Mouse (Mus musculus): Measurements from ENCODE around the gene Cdr2.

DNA sequence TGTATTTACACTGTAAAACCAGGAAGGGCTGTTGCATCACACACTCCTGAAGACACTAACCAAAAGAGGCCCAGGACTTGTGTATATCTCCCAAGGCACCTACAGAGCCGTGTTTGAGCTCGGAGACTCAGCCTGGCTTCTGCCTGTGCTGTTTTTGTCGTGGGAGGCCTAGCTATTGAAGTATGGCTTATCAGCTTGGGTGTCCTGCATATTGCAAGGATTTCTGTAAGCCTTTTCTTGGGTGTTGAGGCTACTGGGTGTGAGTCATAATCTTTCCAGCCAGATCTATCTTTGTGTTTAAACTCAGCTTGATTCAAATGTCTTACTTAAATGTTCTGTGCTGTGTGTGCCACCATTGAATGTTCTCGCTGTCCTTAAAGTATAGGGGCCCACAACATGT, 45.6 kb downstream of the Cdr2 start:
- TF ChIP-seq CTCF (IDR thresholded peaks at IDR 0.05; ENCODE audit: low read depth) (no peak), EP300 (IDR thresholded peaks at IDR 0.05; ENCODE audit: low read depth) (no peak)
